Mouse (Mus musculus) bone marrow, adult 2 months (tissue): ENCODE data around the gene Vps16.

Experiments used
- CTCF ChIP-seq: fragments of 200-500 bp; IDR thresholded peaks from 2 replicates; pipeline ENCODE4 v1.5.1; 2011; ENCODE audit warnings: low read length, control low read depth; ENCODE audit not compliant: control insufficient read depth, insufficient read depth
- POLR2A ChIP-seq: fragments of 200-500 bp; IDR thresholded peaks from 2 replicates; pipeline ENCODE4 v1.6.1; 2011; ENCODE audit warnings: low read depth, mild to moderate bottlenecking, control low read depth, low read length, borderline replicate concordance; ENCODE audit not compliant: control insufficient read depth

DNA sequence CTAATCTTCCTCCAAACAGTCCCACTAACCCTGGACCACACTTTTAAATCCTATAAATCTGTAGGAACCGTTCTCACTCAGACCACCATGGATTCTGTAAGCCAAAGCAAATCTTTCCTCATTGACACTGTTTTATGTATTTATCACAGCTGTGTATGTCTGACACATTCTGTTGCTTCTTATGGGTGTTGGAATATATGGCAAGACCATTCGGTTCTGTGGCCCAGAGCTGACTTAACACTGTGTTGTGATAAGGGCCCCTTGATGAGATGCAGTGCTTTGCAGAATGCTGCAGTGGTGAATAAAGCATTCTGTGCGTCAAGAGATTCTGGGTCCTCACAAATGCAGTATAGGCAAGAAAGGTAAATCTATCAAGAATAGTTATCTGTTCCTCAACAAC is 8.0 kb downstream of the Vps16 start:
- TF ChIP-seq CTCF (no peak), POLR2A (no peak)
